Mouse (Mus musculus): Measurements from ENCODE around the gene Trap1. TPM values are rescaled to one million over a fixed set of nuclear protein-coding genes. Genes with fewer than 3 reads are reported as not detected.

The Trap1 gene
- 65.4 to 81.7 TPM (median 74.3 TPM) in 4 replicates for total RNA-seq (2023)

GRCm38 (mm10) chr16:4077384-4078061 lies at the start of gene Trap1:
Trap1 (minus strand) TSS chr16:4077827.

GRCm38 (mm10) chr16:4036807-4037206 lies 40.8 kb downstream of the Trap1 start, which contains the start of gene Dnase1:
Dnase1 (plus strand) TSS chr16:4036942.

GRCm38 (mm10) chr16:4003489-4004398 lies 73.9 kb downstream of the Trap1 start, which contains the start of gene Slx4:
Slx4 (minus strand) TSS chr16:4003770.

Other genes with a start within 250 kb of the Trap1 start
- gene Olfr15, start 246.9 kb downstream of the Trap1 start, total RNA-seq (2023), result not detected in 4 replicates
- 0.27 to 0.92 TPM (median 0.75 TPM) in 4 replicates for gene Zfp174, start 230.6 kb downstream of the Trap1 start, total RNA-seq (2023)
- 80.0 to 85.6 TPM (median 83.0 TPM) in 4 replicates for gene Naa60, start 205.5 kb downstream of the Trap1 start, total RNA-seq (2023)
- 29.5 to 37.1 TPM (median 34.5 TPM) in 4 replicates for gene Zfp597, start 193.3 kb downstream of the Trap1 start, total RNA-seq (2023)
- gene Gm20695, start 193.2 kb downstream of the Trap1 start, total RNA-seq (2023), result not detected in 4 replicates
- 6.6 to 7.9 TPM (median 7.0 TPM) in 4 replicates for gene 1700037C18Rik, start 169.1 kb downstream of the Trap1 start, total RNA-seq (2023)
- 24.5 to 34.0 TPM (median 28.1 TPM) in 4 replicates for gene Cluap1, start 169.0 kb downstream of the Trap1 start, total RNA-seq (2023)
- gene Nlrc3, start 101.2 kb downstream of the Trap1 start, total RNA-seq (2023), result 36.8 to 41.2 TPM (median 38.1 TPM) in 4 replicates
- gene Slx4, start 74.1 kb downstream of the Trap1 start, total RNA-seq (2023), result 96.0 to 109 TPM (median 102 TPM) in 4 replicates
- gene Dnase1, start 40.9 kb downstream of the Trap1 start, total RNA-seq (2023), result not detected in 4 replicates
- gene Crebbp, start 136.2 kb upstream of the Trap1 start, total RNA-seq (2023), result 143 to 154 TPM (median 150 TPM) in 4 replicates